In the genomic region with DNA sequence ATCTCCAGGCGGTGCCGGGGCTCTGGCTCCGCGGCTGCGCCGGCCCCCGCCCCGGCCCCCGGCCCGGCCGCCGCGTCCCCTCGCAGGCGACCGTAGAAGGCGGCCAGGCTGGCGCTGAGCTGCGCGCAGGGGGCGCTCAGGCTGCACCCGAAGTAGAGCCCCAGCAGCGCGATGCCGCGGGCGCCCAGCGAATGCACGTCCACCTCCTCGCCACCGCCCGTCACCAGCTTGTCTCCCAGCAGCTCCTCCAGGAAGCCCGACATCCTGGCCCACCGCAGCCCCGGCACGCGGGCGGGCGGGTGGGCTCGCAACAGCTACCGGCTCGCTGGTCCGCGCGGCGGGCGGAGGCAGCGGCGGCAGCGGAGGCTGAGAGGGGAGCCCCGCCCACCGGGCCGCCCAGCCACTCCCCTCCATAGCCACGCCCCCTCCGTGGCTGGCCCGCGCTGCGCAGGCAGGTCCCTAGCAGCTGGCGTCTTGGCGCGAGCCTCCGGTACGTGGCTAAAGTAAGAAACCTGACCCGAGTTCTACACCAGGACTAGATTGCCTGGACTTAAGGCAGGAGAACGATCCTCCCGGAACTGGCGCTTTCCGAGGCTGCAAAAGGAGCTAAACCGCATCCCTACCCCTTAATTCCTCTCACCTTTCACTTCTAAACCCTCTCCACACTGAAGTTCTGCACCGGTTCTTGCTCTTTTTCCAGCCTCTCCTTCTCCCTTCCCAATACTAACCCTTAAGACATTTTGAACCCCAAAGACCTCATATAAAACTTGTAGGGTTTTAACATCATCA, we compare ENCODE assay signal across 7 mouse cellular contexts. TPM values are rescaled to one million over a fixed set of nuclear protein-coding genes. Genes with fewer than 3 reads are reported as not detected.
DNase-seq lines count a peak whose midpoint lies in the region; ATAC-seq lines count a peak whose summit lies in the region.

A gene (minus strand): TSS at position 343 of the 789 bp plus-strand sequence.

- peak within 1 kb of the TSS; percentile 93 for H3K4me3 ChIP-seq in intestine, embryonic 16.5 days (ENCODE audit: low read length)
- H3K4me3 ChIP-seq in limb, embryonic 12.5 days (replicated peaks): peak within 1 kb of the TSS; percentile 88
- peak within 1 kb of the TSS; percentile 81 for H3K4me3 ChIP-seq in midbrain, embryonic 14.5 days (replicated peaks; ENCODE audit: low read depth, low read length)

- H3K4me1 ChIP-seq in intestine, embryonic 16.5 days (ENCODE audit: control insufficient read depth, insufficient read depth, low read length): peaks cover 9% of the 10 kb centered on the region
- peaks cover 27% of the 10 kb centered on the region for H3K4me1 ChIP-seq in limb, embryonic 12.5 days (replicated peaks)
- peaks cover 5% of the 10 kb centered on the region; the same call in 1 of the 2 replicates for H3K4me1 ChIP-seq in midbrain, embryonic 14.5 days (ENCODE audit: control insufficient read depth, insufficient read depth, low read length)

- H3K9me3 ChIP-seq in intestine, embryonic 16.5 days (ENCODE audit: control insufficient read depth, low read length): no peaks in the 10 kb centered on the region
- H3K9me3 ChIP-seq in limb, embryonic 12.5 days: no peaks in the 10 kb centered on the region
- no peaks in the 10 kb centered on the region for H3K9me3 ChIP-seq in midbrain, embryonic 14.5 days (ENCODE audit: control insufficient read depth, low read length)

- WGBS in intestine, embryonic 16.5 days: under 1% methylated on average over 67 of the region's 70 CpGs
- 1% methylated on average over 56 of the region's 70 CpGs for WGBS in limb, embryonic 12.5 days
- under 1% methylated on average over 61 of the region's 70 CpGs for WGBS in midbrain, embryonic 14.5 days

- peak; percentile 92 for ATAC-seq in intestine, embryonic 16.5 days
- ATAC-seq in limb, embryonic 12.5 days (ENCODE audit: insufficient number of reproducible peaks, insufficient read depth, low FRiP score, low TSS enrichment, low read depth): peak; percentile 86
- ATAC-seq in midbrain, embryonic 14.5 days (ENCODE audit: low FRiP score, low TSS enrichment): peak; percentile 87

- peak within 1 kb of the TSS; percentile 87 for H3K27ac ChIP-seq in intestine, embryonic 16.5 days (ENCODE audit: low read length)
- H3K27ac ChIP-seq in limb, embryonic 12.5 days: peak within 1 kb of the TSS; percentile 92
- peak within 1 kb of the TSS; percentile 87 for H3K27ac ChIP-seq in midbrain, embryonic 14.5 days (replicated peaks; ENCODE audit: low read depth, low read length)

- peak; percentile 86 for DNase-seq in adrenal gland, adult 8-10 months
- DNase-seq in embryo, embryonic 11 days: peak; percentile 95
- peak; percentile 96 for DNase-seq in gastrocnemius, postnatal 4 days (ENCODE audit: low spot score in 2 of 2)
- DNase-seq in midbrain, embryonic 14.5 days: peak; percentile 93
- DNase-seq in spleen, adult 12 weeks (ENCODE audit: low spot score): peak; percentile 89

- H3K36me3 ChIP-seq in intestine, embryonic 16.5 days (ENCODE audit: control insufficient read depth, insufficient read depth, low read length): no peaks in the 10 kb centered on the region
- no peaks in the 10 kb centered on the region for H3K36me3 ChIP-seq in limb, embryonic 12.5 days
- no peaks in the 10 kb centered on the region for H3K36me3 ChIP-seq in midbrain, embryonic 14.5 days (ENCODE audit: control insufficient read depth, insufficient read depth, low read length)

- H3K4me2 ChIP-seq in intestine, embryonic 16.5 days (ENCODE audit: low read depth, low read length): peak within 1 kb of the TSS; percentile 84
- H3K4me2 ChIP-seq in limb, embryonic 12.5 days: peak within 1 kb of the TSS; percentile 90
- H3K4me2 ChIP-seq in midbrain, embryonic 14.5 days (ENCODE audit: low read length): peak within 1 kb of the TSS; percentile 98

- H3K27me3 ChIP-seq in intestine, embryonic 16.5 days (replicated peaks; ENCODE audit: control insufficient read depth, insufficient read depth, low read length): no peaks in the 10 kb centered on the region
- no peaks in the 10 kb centered on the region for H3K27me3 ChIP-seq in limb, embryonic 12.5 days
- H3K27me3 ChIP-seq in midbrain, embryonic 14.5 days (ENCODE audit: control insufficient read depth, insufficient read depth, low read length): no peaks in the 10 kb centered on the region

- H3K9ac ChIP-seq in intestine, embryonic 16.5 days (ENCODE audit: low read depth, low read length): peak within 1 kb of the TSS; percentile 87
- H3K9ac ChIP-seq in limb, embryonic 12.5 days (replicated peaks): peak within 1 kb of the TSS; percentile 89
- peak within 1 kb of the TSS; percentile 74 for H3K9ac ChIP-seq in midbrain, embryonic 14.5 days (replicated peaks; ENCODE audit: low read length)

RNA-seq across cellular contexts. Expression of the gene that starts here (rescaled TPM):
- total RNA-seq in adrenal gland, adult 8-10 months (2022): 10 to 100 TPM; 33.5 to 43.6 (median 40.8) TPM
- 10 to 100 TPM; 59.8 to 60.9 TPM for total RNA-seq in gastrocnemius, postnatal 4 days (2021)
- 20.1 and 25.7 TPM in 2 replicates for polyA plus RNA-seq in intestine, embryonic 16.5 days (2015; fragmentation: Nextera tagmentation; extraction: Ambion mirVana)
- polyA plus RNA-seq in limb, embryonic 12.5 days (2016; fragmentation: Nextera tagmentation; extraction: Ambion mirVana): 61.2 and 67.7 TPM in 2 replicates
- 21.9 and 28.2 TPM in 2 replicates for polyA plus RNA-seq in midbrain, embryonic 14.5 days (2014; fragmentation: Nextera tagmentation; extraction: Ambion mirVana)

Comparison
In these comparisons a context has a peak if more than half of its experiments do, and no peak if none do; other contexts are left out.
1. Peak in every context shown above with its lines: DNase-seq, ATAC-seq, H3K4me3 ChIP-seq and H3K27ac ChIP-seq.